In the genomic region with DNA sequence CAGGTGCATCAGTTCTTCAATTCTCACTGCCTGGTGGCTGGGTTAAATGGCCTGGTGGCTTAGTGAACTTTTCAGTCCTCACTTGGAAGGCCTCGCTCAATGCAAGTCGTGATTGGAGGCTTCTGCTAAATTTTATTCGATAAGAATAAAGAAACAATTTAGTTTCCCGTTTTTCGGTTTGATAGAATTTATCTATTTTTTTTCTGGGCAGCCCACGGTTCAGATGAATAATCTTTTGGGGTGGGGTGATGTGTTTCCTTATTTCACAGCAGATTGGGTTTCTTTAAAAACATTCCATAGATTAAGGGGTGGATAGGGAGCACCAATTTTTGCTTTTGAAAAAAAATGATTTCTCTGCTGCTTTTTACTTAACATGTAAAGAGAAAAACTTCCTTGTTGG, we compare ENCODE assay signal across 8 mouse cellular contexts. TPM values are rescaled to one million over a fixed set of nuclear protein-coding genes. Genes with fewer than 3 reads are reported as not detected.
A peak's percentile ranks its signal among the peaks of the same experiment; 100 is the strongest.
DNase-seq lines count a peak whose midpoint lies in the region; ATAC-seq and TF ChIP-seq lines count a peak whose summit lies in the region.

No protein-coding gene starts in this region.

- no peaks in the 10 kb centered on the region for H3K9me3 ChIP-seq in heart, embryonic 10.5 days
- H3K9me3 ChIP-seq in liver, embryonic 12.5 days (replicated peaks), result no peaks in the 10 kb centered on the region
- H3K9me3 ChIP-seq in stomach, postnatal 0 days (ENCODE audit: control insufficient read depth, low read length), result no peaks in the 10 kb centered on the region

- ATAC-seq in liver, embryonic 12.5 days, result no peak
- ATAC-seq in stomach, postnatal 0 days (ENCODE audit: low FRiP score, low TSS enrichment), result no peak

- peak overlapping the region; percentile 84 for H3K4me2 ChIP-seq in liver, embryonic 12.5 days
- H3K4me2 ChIP-seq in stomach, postnatal 0 days (replicated peaks; ENCODE audit: low read depth), result peak overlapping the region; percentile 68

- peak overlapping the region; percentile 68 for H3K4me3 ChIP-seq in heart, embryonic 10.5 days
- peak overlapping the region; percentile 91 for H3K4me3 ChIP-seq in thymus, adult 2 months (ENCODE audit: control insufficient read depth, insufficient read depth, low read length)
- peak overlapping the region; percentile 70 for H3K4me3 ChIP-seq in liver, embryonic 12.5 days
- H3K4me3 ChIP-seq in stomach, postnatal 0 days (ENCODE audit: low read depth, low read length), result peak overlapping the region; percentile 64

- 48% methylated on average over 6 of the region's 6 CpGs for WGBS in heart, embryonic 10.5 days
- 42% methylated on average over 6 of the region's 6 CpGs for WGBS in thymus, adult 2 months
- WGBS in liver, embryonic 12.5 days (ENCODE audit: insufficient replicate concordance), result 32% methylated on average over 6 of the region's 6 CpGs
- WGBS in stomach, postnatal 0 days, result 40% methylated on average over 6 of the region's 6 CpGs

- H3K4me1 ChIP-seq in heart, embryonic 10.5 days, result no peaks in the 10 kb centered on the region
- peaks cover 5% of the 10 kb centered on the region for H3K4me1 ChIP-seq in thymus, adult 2 months (replicated peaks; ENCODE audit: control insufficient read depth, insufficient read depth, low read length)
- H3K4me1 ChIP-seq in liver, embryonic 12.5 days, result peaks cover 12% of the 10 kb centered on the region
- H3K4me1 ChIP-seq in stomach, postnatal 0 days (replicated peaks; ENCODE audit: control insufficient read depth, insufficient read depth), result 0 out of 2 replicates have a peak, but pooled peaks cover 2% of the 10 kb centered on the region

- TF ChIP-seq EP300 in stomach, postnatal 0 days (optimal IDR thresholded peaks at IDR 0.05), result no peak

- TF ChIP-seq CTCF in thymus, adult 2 months (IDR thresholded peaks at IDR 0.05; ENCODE audit: borderline replicate concordance, control insufficient read depth, extremely low read depth, insufficient read depth, low read length, poor library complexity), result no peak
- TF ChIP-seq CTCF in stomach, postnatal 0 days (IDR thresholded peaks at IDR 0.05; ENCODE audit: low read depth), result no peak

- peak overlapping the region; percentile 72 for H3K9ac ChIP-seq in liver, embryonic 12.5 days
- peak overlapping the region; percentile 63; the same call in 1 of the 2 replicates for H3K9ac ChIP-seq in stomach, postnatal 0 days (ENCODE audit: low read length)

- DNase-seq in heart, embryonic 10.5 days (ENCODE audit: low spot score), result no peak
- DNase-seq in heart, adult 9 months (ENCODE audit: low spot score in 2 of 2), result no peak
- DNase-seq in thymus, adult 2 months, result no peak
- DNase-seq in thymus, postnatal 36 days, result no peak
- no peak for DNase-seq in stomach, postnatal 0 days (ENCODE audit: low spot score)
- no peak for DNase-seq in urinary bladder, postnatal 25 days (ENCODE audit: low spot score)
- no peak for DNase-seq in left cerebral cortex, adult 18-20 months (ENCODE audit: low spot score in 2 of 2)

- no peak for TF ChIP-seq POLR2A in thymus, adult 2 months (IDR thresholded peaks at IDR 0.05; ENCODE audit: control insufficient read depth, extremely low read depth, insufficient read depth, low read length, poor library complexity)

- H3K27ac ChIP-seq in heart, embryonic 10.5 days, result peak overlapping the region; percentile 91
- no peak overlapping the region for H3K27ac ChIP-seq in thymus, adult 2 months (ENCODE audit: control insufficient read depth, insufficient read depth, low read length)
- no peak overlapping the region; the same call in 1 of the 2 replicates for H3K27ac ChIP-seq in liver, embryonic 12.5 days
- H3K27ac ChIP-seq in stomach, postnatal 0 days (replicated peaks), result peak overlapping the region; percentile 78; the same call in 1 of the 2 replicates

- no peaks in the 10 kb centered on the region for H3K27me3 ChIP-seq in heart, embryonic 10.5 days (ENCODE audit: insufficient read depth, poor library complexity, severe bottlenecking)
- H3K27me3 ChIP-seq in thymus, adult 2 months (ENCODE audit: control insufficient read depth, insufficient read depth, low read length), result no peaks in the 10 kb centered on the region
- no peaks in the 10 kb centered on the region; the same call in 1 of the 2 replicates for H3K27me3 ChIP-seq in liver, embryonic 12.5 days (replicated peaks)
- H3K27me3 ChIP-seq in stomach, postnatal 0 days (ENCODE audit: control insufficient read depth, insufficient read depth, low read length), result no peaks in the 10 kb centered on the region

- H3K36me3 ChIP-seq in heart, embryonic 10.5 days, result no peaks in the 10 kb centered on the region
- H3K36me3 ChIP-seq in thymus, adult 2 months (ENCODE audit: control insufficient read depth, insufficient read depth, low read length), result no peaks in the 10 kb centered on the region
- no peaks in the 10 kb centered on the region for H3K36me3 ChIP-seq in liver, embryonic 12.5 days
- H3K36me3 ChIP-seq in stomach, postnatal 0 days (ENCODE audit: control insufficient read depth, insufficient read depth, low read length), result no peaks in the 10 kb centered on the region

RNA-seq across cellular contexts. Expression of a gene that starts 0.8 kb away (rescaled TPM):
- 9.1 and 9.2 TPM in 2 replicates for polyA plus RNA-seq in heart, embryonic 10.5 days (2016; fragmentation: Nextera tagmentation; extraction: Ambion mirVana)
- 1.7 and 3.0 TPM in 2 replicates for polyA plus RNA-seq in thymus, adult 2 months (2012; rRNA removed)
- polyA plus RNA-seq in liver, embryonic 12.5 days (2016; fragmentation: Nextera tagmentation; extraction: Ambion mirVana), result 2.8 and 3.1 TPM in 2 replicates
- 6.6 and 7.3 TPM in 2 replicates for polyA plus RNA-seq in stomach, postnatal 0 days (2015; fragmentation: Nextera tagmentation; extraction: Ambion mirVana)
- 10 to 100 TPM; 19.5 to 22.7 TPM for total RNA-seq in left cerebral cortex, adult 18-20 months (2021)

RNA-seq across cellular contexts. Expression of a gene that starts 1.1 kb away (rescaled TPM):
- 2.3 and 2.9 TPM in 2 replicates for polyA plus RNA-seq in heart, embryonic 10.5 days (2016; fragmentation: Nextera tagmentation; extraction: Ambion mirVana)
- polyA plus RNA-seq in thymus, adult 2 months (2012; rRNA removed), result not detected in 2 replicates
- polyA plus RNA-seq in liver, embryonic 12.5 days (2016; fragmentation: Nextera tagmentation; extraction: Ambion mirVana), result not detected in 2 replicates
- polyA plus RNA-seq in stomach, postnatal 0 days (2015; fragmentation: Nextera tagmentation; extraction: Ambion mirVana), result 2.5 and 2.8 TPM in 2 replicates
- total RNA-seq in left cerebral cortex, adult 18-20 months (2021), result 1 to 10 TPM; 4.8 to 4.9 TPM

Comparison
In these comparisons a context has a peak if more than half of its experiments do, and no peak if none do; other contexts are left out.
1. H3K27ac ChIP-seq: peak in heart, embryonic 10.5 days (single experiment) and stomach, postnatal 0 days (single experiment); none in thymus, adult 2 months (single experiment) and liver, embryonic 12.5 days (single experiment).
2. Peak in every context shown above with its lines, with median percentiles within 50 percentile points of each other: H3K4me3 ChIP-seq.